Mouse (Mus musculus) brain, embryonic 18.5 days (tissue): ENCODE measurements at regions not wholly inside any gene's neighbourhood (a gene's known extent, or its start where the extent isn't known, plus 50 kb on each side); places are given as distances from the start of the nearest gene placed in this dataset.

ENCODE experiments used
- DNase-seq: peaks from one replicate; pipeline ENCODE4 v3.0.0-alpha.2; 2012; ENCODE audit warnings: low read depth, low spot score

GRCm38 (mm10) chr19:22047657-22048056, 91.2 kb upstream of the Trpm3 start:
- peak; percentile 49 for DNase-seq

DNA sequence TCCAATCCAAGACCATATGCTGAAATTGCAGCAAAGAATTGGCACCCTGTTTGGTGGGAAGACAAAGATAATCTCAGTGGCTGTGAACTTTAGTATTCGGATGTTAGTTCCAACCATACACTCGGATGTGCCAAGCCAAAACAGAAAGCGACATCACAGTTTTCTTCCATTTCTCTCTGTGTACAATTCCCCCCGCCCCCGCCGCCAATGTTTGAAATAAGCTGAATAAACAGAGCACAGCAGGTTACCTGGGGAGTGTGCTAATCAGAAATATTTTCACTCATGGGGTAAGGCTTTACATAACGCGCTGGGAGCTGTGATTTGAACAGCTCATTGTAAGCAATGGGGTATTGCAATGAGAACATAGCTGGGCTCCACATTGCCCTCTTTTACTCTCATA, 72.5 kb upstream of the Trpm3 start:
- DNase-seq = no peak

- DNase-seq = no peak
These were observed 68.4 kb upstream of the Trpm3 start for GRCm38 (mm10) chr19:22070246-22071030.

DNA sequence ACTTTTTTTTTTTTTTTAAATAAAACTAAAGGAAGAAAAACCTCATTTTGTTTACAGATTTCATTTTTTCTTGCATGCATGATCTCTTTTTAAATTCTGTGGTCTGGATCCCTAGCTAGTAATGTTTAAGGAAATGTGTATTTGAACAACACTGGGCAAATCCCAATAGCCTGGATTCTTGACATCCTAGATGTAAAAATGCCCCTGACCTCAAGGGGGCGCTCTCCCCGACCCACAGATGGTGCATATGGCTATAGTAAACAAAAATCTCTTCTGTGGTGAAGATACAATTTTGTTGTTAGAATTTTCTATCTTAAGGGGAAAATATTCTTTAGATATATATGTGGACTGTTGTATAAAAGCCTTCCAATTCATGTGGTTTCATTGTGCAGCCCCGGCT, 67.1 kb upstream of the Trpm3 start:
- no peak for DNase-seq

DNA sequence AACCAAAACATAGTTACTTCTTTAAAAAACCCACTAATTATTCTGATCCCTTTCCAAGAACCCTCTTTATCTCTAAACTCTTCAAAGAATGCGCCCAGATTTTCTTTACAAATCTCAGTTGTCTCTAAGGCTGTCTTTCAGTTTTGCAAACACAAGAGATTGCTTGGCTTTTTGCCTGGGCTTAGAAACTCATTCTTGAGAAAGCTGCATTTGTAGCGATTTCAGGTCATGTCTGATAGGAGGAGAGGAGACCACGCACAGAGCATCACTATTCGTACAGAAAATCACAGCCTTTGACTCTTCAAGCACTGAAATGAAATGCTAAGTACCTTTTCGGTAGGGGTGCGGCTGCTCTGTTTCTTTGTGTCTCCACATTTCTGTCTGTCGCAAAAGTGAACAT, 64.8 kb upstream of the Trpm3 start:
- DNase-seq = peak; percentile 39

DNA sequence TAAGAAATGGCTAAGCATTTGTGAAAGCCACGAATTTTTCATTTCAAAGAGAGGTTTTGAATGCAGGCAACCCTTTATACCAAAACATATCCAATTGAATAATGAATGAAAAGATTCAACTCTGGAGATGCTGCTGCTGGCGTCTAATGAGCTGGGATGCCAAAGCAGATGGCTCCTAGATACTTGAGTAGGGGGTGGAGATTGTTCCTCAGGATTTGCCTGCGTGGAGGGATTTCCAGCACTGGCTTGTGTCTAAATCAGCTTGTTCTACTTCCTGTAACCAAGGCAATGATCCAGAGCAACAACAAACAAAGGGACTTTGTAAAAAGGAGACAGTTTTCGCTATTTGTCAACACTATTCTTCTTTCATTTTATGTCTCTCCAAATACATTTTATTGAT, 57.4 kb upstream of the Trpm3 start:
- DNase-seq = no peak
